Mouse (Mus musculus): Measurements from ENCODE around the gene Lgmn. TPM values are rescaled to one million over a fixed set of nuclear protein-coding genes. Genes with fewer than 3 reads are reported as not detected.

The Lgmn gene
- total and polyA plus RNA-seq, 3 experiments, result 2.2 to 8.0 TPM; not detected in 1

- no peaks in the 10 kb centered on the region for H3K27me3 ChIP-seq (ENCODE audit: control insufficient read depth in 1 of 2, insufficient read depth in 2 of 2, low read length in 2 of 2)
- H3K36me3 ChIP-seq (ENCODE audit: control insufficient read depth in 1 of 2, insufficient read depth in 2 of 2, low read length in 2 of 2), result peaks cover 0 to 2% of the 10 kb centered on the region in 2 experiments; a peak in 2 of 4 replicates
- H3K4me3 ChIP-seq (ENCODE audit: control insufficient read depth in 1 of 2, insufficient read depth in 1 of 2, low read depth in 2 of 2, low read length in 2 of 2), result no peak overlapping the region
- no peak overlapping the region for H3K27ac ChIP-seq (ENCODE audit: control insufficient read depth, low read depth, low read length)
- no peak overlapping the region for H3K9ac ChIP-seq (ENCODE audit: control insufficient read depth, low read depth, low read length, poor library complexity, severe bottlenecking)
- peak; percentile 72 for DNase-seq (ENCODE audit: low read depth, low spot score)
- H3K4me1 ChIP-seq (ENCODE audit: control insufficient read depth in 1 of 2, insufficient read depth in 2 of 2, low read length in 2 of 2), result no peaks in the 10 kb centered on the region
- TF ChIP-seq UBTF (IDR thresholded peaks at IDR 0.05; ENCODE audit: borderline replicate concordance, insufficient read depth, low read depth, low read length), result no peak
- peak; percentile 66 to 89 (median 79) for TF ChIP-seq CTCF (IDR thresholded peaks at IDR 0.05 in 2 of 3, conservative IDR thresholded peaks at IDR 0.05 in 1 of 3; ENCODE audit: control insufficient read depth in 1 of 3, insufficient read depth in 1 of 3, low read depth in 2 of 3, low read length in 3 of 3, poor library complexity in 1 of 3, severe bottlenecking in 1 of 3)
- peak; percentile 76 for TF ChIP-seq RAD21 (IDR thresholded peaks at IDR 0.05; ENCODE audit: low read depth, low read length)
- no peak for TF ChIP-seq EP300 (IDR thresholded peaks at IDR 0.05; ENCODE audit: low read depth in 1 of 2, low read length in 2 of 2)
- no peak for TF ChIP-seq MAX (IDR thresholded peaks at IDR 0.05; ENCODE audit: low read length)
- peak; percentile 83 for TF ChIP-seq ZC3H11A (IDR thresholded peaks at IDR 0.05; ENCODE audit: low read depth, low read length)
- TF ChIP-seq POLR2AphosphoS2 (IDR thresholded peaks at IDR 0.05; ENCODE audit: low read length), result peak; percentile 77
- TF ChIP-seq ZNF384 (IDR thresholded peaks at IDR 0.05; ENCODE audit: low read depth, low read length), result no peak
- peak; percentile 93 for TF ChIP-seq SMC3 (IDR thresholded peaks at IDR 0.05; ENCODE audit: low read depth, low read length)
- no peak for TF ChIP-seq ELF1 (IDR thresholded peaks at IDR 0.05; ENCODE audit: low read depth, low read length)
- TF ChIP-seq E2F4 (IDR thresholded peaks at IDR 0.05; ENCODE audit: borderline replicate concordance, low read depth, low read length), result no peak
- no peak for TF ChIP-seq TBP (IDR thresholded peaks at IDR 0.05; ENCODE audit: low read depth, low read length)
- no peak for TF ChIP-seq POLR2A (IDR thresholded peaks at IDR 0.05; ENCODE audit: control insufficient read depth in 1 of 2, insufficient read depth in 1 of 2, low read depth in 1 of 2, low read length in 2 of 2, poor library complexity in 1 of 2)
- no peak for TF ChIP-seq MAFK (IDR thresholded peaks at IDR 0.05; ENCODE audit: borderline replicate concordance, low read depth, low read length)
- TF ChIP-seq BHLHE40 (IDR thresholded peaks at IDR 0.05; ENCODE audit: borderline replicate concordance, low read depth, low read length), result no peak
- H3K79me2 ChIP-seq (ENCODE audit: control insufficient read depth, insufficient read depth, low read length, poor library complexity), result no peaks in the 10 kb centered on the region
- no peaks in the 10 kb centered on the region for H3K9me3 ChIP-seq (replicated peaks; ENCODE audit: insufficient read depth, low read length)
Observed at GRCm38 (mm10) chr12:102391982-102392381, 47.6 kb downstream of the Lgmn start.

DNA sequence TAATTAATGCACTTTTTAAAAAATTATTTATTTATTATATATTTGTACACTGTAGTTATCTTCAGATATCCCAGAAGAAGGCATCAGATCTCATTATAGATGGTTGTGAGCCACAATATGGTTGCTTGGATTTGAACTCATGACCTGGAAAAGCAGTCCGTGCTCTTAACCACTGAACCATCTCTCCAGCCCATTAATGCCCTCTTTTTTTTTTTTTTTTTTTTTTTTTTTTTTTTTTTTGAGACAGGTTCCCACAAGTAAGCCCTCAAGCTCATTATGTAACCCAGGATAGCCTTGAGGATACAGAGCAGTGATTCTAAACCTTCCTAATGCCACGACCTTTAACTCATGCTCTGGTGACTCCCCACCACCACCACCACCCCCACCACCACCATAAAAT is 48.5 kb downstream of the Lgmn start:
- H3K9me3 ChIP-seq (replicated peaks; ENCODE audit: insufficient read depth, low read length), result no peaks in the 10 kb centered on the region
- peaks cover 0 to 2% of the 10 kb centered on the region in 2 experiments; a peak in 2 of 4 replicates for H3K36me3 ChIP-seq (ENCODE audit: control insufficient read depth in 1 of 2, insufficient read depth in 2 of 2, low read length in 2 of 2)
- no peaks in the 10 kb centered on the region for H3K27me3 ChIP-seq (ENCODE audit: control insufficient read depth in 1 of 2, insufficient read depth in 2 of 2, low read length in 2 of 2)

GRCm38 (mm10) chr12:102390042-102390441 is 49.6 kb downstream of the Lgmn start:
- Histone ChIP-seq H3K9ac (ENCODE audit: control insufficient read depth, low read depth, low read length, poor library complexity, severe bottlenecking) (no peak overlapping the region), H3K9me3 (replicated peaks; ENCODE audit: insufficient read depth, low read length) (no peaks in the 10 kb centered on the region), H3K79me2 (ENCODE audit: control insufficient read depth, insufficient read depth, low read length, poor library complexity) (no peaks in the 10 kb centered on the region), H3K4me1 (ENCODE audit: control insufficient read depth in 1 of 2, insufficient read depth in 2 of 2, low read length in 2 of 2) (no peaks in the 10 kb centered on the region), H3K4me3 (ENCODE audit: control insufficient read depth in 1 of 2, insufficient read depth in 1 of 2, low read depth in 2 of 2, low read length in 2 of 2) (no peak overlapping the region), H3K27me3 (ENCODE audit: control insufficient read depth in 1 of 2, insufficient read depth in 2 of 2, low read length in 2 of 2) (no peaks in the 10 kb centered on the region), H3K27ac (ENCODE audit: control insufficient read depth, low read depth, low read length) (no peak overlapping the region), H3K36me3 (ENCODE audit: control insufficient read depth in 1 of 2, insufficient read depth in 2 of 2, low read length in 2 of 2) (peaks cover 0 to 4% of the 10 kb centered on the region in 2 experiments; a peak in 2 of 4 replicates)
- TF ChIP-seq CTCF (IDR thresholded peaks at IDR 0.05 in 2 of 3, conservative IDR thresholded peaks at IDR 0.05 in 1 of 3; ENCODE audit: control insufficient read depth in 1 of 3, insufficient read depth in 1 of 3, low read depth in 2 of 3, low read length in 3 of 3, poor library complexity in 1 of 3, severe bottlenecking in 1 of 3), result no peak
- no peak for TF ChIP-seq MYB (IDR thresholded peaks at IDR 0.05; ENCODE audit: low read depth, low read length)
- 0 out of 2 replicates have a peak, but pooled peaks have one; percentile 28 for TF ChIP-seq NRF1 (IDR thresholded peaks at IDR 0.05; ENCODE audit: insufficient read depth, low read depth, low read length, poor library complexity, severe bottlenecking)
- no peak for TF ChIP-seq MAZ (IDR thresholded peaks at IDR 0.05; ENCODE audit: low read depth, low read length)
- no peak for TF ChIP-seq GATA1 (IDR thresholded peaks at IDR 0.05; ENCODE audit: low read depth, low read length)
- no peak for DNase-seq (ENCODE audit: low read depth, low spot score)

More for the DNA sequence above, 48.5 kb downstream of the Lgmn start:
- TF ChIP-seq ZNF384 (IDR thresholded peaks at IDR 0.05; ENCODE audit: low read depth, low read length) (peak; percentile 77), MYC (IDR thresholded peaks at IDR 0.05; ENCODE audit: low read depth, low read length) (no peak)
- no peak for DNase-seq (ENCODE audit: low read depth, low spot score)
- no peak overlapping the region for H3K27ac ChIP-seq (ENCODE audit: control insufficient read depth, low read depth, low read length)
- no peaks in the 10 kb centered on the region for H3K4me1 ChIP-seq (ENCODE audit: control insufficient read depth in 1 of 2, insufficient read depth in 2 of 2, low read length in 2 of 2)
- H3K79me2 ChIP-seq (ENCODE audit: control insufficient read depth, insufficient read depth, low read length, poor library complexity), result no peaks in the 10 kb centered on the region
- no peak overlapping the region for H3K4me3 ChIP-seq (ENCODE audit: control insufficient read depth in 1 of 2, insufficient read depth in 1 of 2, low read depth in 2 of 2, low read length in 2 of 2)
- H3K9ac ChIP-seq (ENCODE audit: control insufficient read depth, low read depth, low read length, poor library complexity, severe bottlenecking), result no peak overlapping the region

All from MEL (cell line).